Mouse (Mus musculus) embryonic facial prominence, embryonic 12.5 days (tissue): ENCODE measurements at regions not wholly inside any gene's neighbourhood (a gene's known extent, or its start where the extent isn't known, plus 50 kb on each side); places are given as distances from the start of the nearest gene placed in this dataset.
A peak's percentile ranks its signal among the peaks of the same experiment; 100 is the strongest.

ENCODE experiments used
- ATAC-seq: fragments of 200-750 bp; cut with Nextera tagmentation; 2 replicates; pipeline ENCODE4 v1.8.0; 2017; ENCODE audit not compliant: insufficient number of reproducible peaks, insufficient read depth, low FRiP score, low TSS enrichment
- H3K27ac ChIP-seq: fragments of 300-500 bp; sonication (generic); 2 replicates; pipeline ENCODE4 v1.5.1; 2016; ENCODE audit warnings: mild to moderate bottlenecking
- H3K27me3 ChIP-seq: fragments of 300-500 bp; sonication (generic); 2 replicates; pipeline ENCODE4 v1.6.1; 2016; ENCODE audit warnings: mild to moderate bottlenecking, moderate library complexity
- H3K36me3 ChIP-seq: fragments of 300-500 bp; sonication (generic); 2 replicates; pipeline ENCODE4 v1.6.1; 2016; ENCODE audit warnings: mild to moderate bottlenecking
- H3K4me1 ChIP-seq: fragments of 300-500 bp; sonication (generic); 2 replicates; pipeline ENCODE4 v1.6.1; 2016
- H3K4me2 ChIP-seq: fragments of 300-500 bp; sonication (generic); replicated peaks from 2 replicates; pipeline ENCODE4 v1.6.1; 2016; ENCODE audit warnings: mild to moderate bottlenecking, moderate library complexity
- H3K4me3 ChIP-seq: fragments of 300-500 bp; sonication (generic); 2 replicates; pipeline ENCODE4 v1.5.1; 2016; ENCODE audit warnings: mild to moderate bottlenecking
- H3K9ac ChIP-seq: fragments of 300-500 bp; sonication (generic); 2 replicates; pipeline ENCODE4 v1.6.1; 2016; ENCODE audit warnings: mild to moderate bottlenecking, moderate library complexity
- H3K9me3 ChIP-seq: fragments of 300-500 bp; sonication (generic); 2 replicates; pipeline ENCODE4 v1.6.1; 2016; ENCODE audit warnings: mild to moderate bottlenecking, moderate library complexity
- WGBS: fragments of 180-500 bp; shearing (Covaris S2); methylation state at CpG from one replicate; pipeline ENCODE4 v1.1.7; 2016; 5-methylcytosine and 5-hydroxymethylcytosine counted together

DNA sequence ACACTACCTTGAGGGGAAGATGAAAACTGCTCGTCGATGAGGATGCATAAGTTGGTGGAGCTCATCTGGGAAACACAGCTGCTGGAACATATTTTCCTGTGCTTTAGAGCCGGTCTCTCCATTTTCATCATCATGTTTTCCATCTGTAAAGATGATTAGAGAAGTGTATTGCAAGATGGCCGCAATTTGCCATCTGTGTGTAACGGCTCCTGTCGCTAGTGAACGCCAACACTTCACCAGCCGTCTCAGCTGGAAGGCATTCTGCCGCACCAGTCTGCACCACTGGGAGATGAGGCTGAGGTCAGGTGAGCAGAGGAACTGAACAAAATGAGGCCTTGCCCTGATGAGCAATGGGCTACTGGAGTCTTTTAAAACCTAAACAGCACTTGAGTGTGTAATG lies 57.4 kb downstream of the Gm21962 start:
- Histone ChIP-seq H3K36me3 (no peaks in the 10 kb centered on the region), H3K27ac (no peak overlapping the region), H3K27me3 (no peaks in the 10 kb centered on the region), H3K9ac (no peak overlapping the region), H3K4me2 (no peak overlapping the region), H3K9me3 (no peaks in the 10 kb centered on the region), H3K4me3 (no peak overlapping the region), H3K4me1 (no peaks in the 10 kb centered on the region)
- ATAC-seq = no peak
- WGBS = 67% methylated on average over 9 of the region's 9 CpGs

DNA sequence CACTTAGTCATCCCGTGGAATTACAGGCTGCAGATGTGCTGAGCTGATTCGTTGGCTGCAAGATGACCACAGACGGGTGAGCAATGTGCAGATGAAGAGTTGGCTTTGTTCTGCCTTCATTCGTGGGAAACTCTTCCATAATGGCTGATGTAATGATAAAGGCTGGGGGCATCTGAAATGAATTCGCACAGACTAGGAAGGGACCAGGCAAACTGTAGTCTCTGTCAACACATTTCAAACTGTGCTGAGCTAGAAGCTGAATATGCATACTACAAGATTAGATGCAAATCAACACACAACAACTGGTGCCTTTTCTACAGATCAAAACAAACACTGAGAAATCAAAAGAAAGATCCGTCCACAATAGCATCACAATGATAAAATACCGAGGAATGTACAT lies 58.1 kb downstream of the Gm21962 start:
- Histone ChIP-seq H3K27ac (no peak overlapping the region), H3K4me3 (no peak overlapping the region), H3K9me3 (no peaks in the 10 kb centered on the region), H3K4me2 (no peak overlapping the region), H3K36me3 (no peaks in the 10 kb centered on the region), H3K27me3 (no peaks in the 10 kb centered on the region), H3K4me1 (no peaks in the 10 kb centered on the region), H3K9ac (no peak overlapping the region)
- WGBS = 84% methylated on average over 7 of the region's 7 CpGs
- ATAC-seq = no peak

DNA sequence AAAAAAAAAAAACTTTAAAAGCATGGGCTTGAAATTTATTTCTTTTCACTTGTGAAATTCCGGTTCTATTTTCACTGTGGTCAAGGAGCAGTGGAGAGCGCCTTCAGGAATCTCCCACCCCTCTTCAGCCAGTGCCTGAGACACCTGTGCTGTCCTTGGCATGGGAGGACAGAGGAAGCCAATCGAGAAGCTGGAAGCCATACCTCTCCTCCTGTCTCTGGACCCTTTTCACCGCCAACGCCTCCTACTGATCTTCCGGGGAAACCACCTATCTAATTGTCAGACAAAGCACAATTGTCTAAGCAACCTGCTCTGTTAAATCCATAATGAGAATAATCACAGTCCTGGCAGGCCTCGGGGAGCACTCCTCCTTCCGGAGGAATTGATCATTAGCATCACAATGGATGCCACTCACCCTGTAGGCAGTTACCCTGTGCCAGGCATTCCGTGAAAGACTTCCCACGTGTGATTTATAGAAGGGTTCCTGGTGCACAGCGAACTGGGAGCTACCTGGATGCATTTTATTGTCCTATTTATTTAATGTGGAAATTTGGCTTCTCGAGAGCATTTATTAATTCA lies 66.0 kb downstream of the Gm21962 start:
- no peak for ATAC-seq
- Histone ChIP-seq H3K4me2 (no peak overlapping the region), H3K36me3 (no peaks in the 10 kb centered on the region), H3K27me3 (no peaks in the 10 kb centered on the region), H3K27ac (no peak overlapping the region), H3K4me1 (no peaks in the 10 kb centered on the region), H3K9ac (no peak overlapping the region), H3K9me3 (no peaks in the 10 kb centered on the region), H3K4me3 (no peak overlapping the region)
- WGBS = 51% methylated on average over 12 of the region's 12 CpGs

DNA sequence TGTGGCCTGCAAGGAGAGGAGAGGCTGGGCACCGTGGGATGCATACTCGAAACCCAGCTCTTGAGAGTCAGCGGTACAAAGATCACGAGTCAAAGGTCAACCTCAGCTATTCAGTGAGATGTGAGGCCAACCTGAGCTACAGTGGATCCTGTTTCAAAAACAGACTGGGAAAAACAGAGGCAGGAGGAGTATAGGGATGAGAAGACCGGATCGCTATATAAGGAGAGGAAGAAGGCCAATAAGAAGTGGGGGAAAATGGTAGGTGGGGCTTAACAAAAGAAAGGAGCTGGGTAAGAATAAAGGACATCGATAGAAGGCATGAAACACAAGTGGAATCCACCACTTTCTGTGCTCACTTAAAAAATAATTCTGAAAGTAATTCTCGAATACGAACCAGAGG lies 70.2 kb downstream of the Gm21962 start:
- no peaks in the 10 kb centered on the region for H3K27me3 ChIP-seq
- no peak overlapping the region for H3K4me2 ChIP-seq
- 73% methylated on average over 9 of the region's 9 CpGs for WGBS
- no peaks in the 10 kb centered on the region for H3K36me3 ChIP-seq
- no peak overlapping the region for H3K9ac ChIP-seq
- no peaks in the 10 kb centered on the region for H3K4me1 ChIP-seq
- no peaks in the 10 kb centered on the region for H3K9me3 ChIP-seq
- H3K27ac ChIP-seq = no peak overlapping the region
- ATAC-seq = 0 out of 2 replicates have a peak, but pooled peaks have one; percentile 67
- H3K4me3 ChIP-seq = no peak overlapping the region

DNA sequence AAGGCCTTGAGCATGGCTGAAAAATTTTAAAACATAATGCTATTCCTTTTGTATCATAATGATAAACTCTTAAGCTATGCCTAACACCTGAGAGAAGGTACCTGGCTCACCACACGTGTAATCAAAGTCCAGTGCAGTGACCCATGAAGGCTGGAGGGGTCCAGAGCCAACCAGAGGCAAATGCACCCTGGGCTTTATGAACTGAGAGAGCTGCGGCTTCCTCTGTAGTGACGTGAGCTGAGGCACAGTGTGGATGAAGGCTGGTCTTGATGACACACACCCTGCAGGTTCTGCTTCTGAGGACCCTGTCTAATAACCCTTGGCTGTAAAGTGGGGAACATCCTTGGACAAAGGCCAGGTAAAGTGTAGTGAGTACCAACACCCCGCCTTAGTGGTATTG lies 70.8 kb downstream of the Gm21962 start:
- Histone ChIP-seq H3K4me3 (no peak overlapping the region), H3K4me1 (no peaks in the 10 kb centered on the region), H3K27me3 (no peaks in the 10 kb centered on the region), H3K4me2 (no peak overlapping the region), H3K9ac (no peak overlapping the region), H3K36me3 (no peaks in the 10 kb centered on the region), H3K27ac (no peak overlapping the region), H3K9me3 (no peaks in the 10 kb centered on the region)
- WGBS = 78% methylated on average over 4 of the region's 4 CpGs
- no peak for ATAC-seq

DNA sequence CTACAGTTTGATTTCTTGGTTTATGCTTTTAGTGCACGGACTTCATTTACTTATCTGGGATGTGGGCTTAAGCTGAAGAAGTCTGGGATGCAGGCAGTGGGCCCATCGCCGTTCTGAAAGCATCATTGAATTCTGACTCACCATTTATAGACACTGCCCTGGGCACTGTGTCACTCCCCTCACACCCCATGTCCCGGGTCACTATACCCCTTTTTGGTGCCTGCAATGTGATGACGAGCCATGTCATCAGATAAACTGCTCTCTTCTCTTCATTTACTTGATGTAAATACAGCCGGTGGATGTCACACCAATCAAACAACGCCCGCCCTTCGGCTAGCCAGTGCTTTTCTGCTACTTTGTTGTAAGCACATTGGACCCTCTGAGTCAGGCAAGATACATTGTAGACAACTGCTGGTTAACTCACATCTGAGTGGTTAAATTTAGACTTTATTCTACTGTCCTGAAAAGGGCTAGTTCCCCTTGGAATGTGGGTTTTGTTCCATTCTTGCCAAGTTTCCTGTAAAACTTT lies 80.5 kb downstream of the Gm21962 start:
- WGBS = 87% methylated on average over 9 of the region's 9 CpGs
- no peaks in the 10 kb centered on the region for H3K27me3 ChIP-seq
- peaks cover 9% of the 10 kb centered on the region; the same call in 1 of the 2 replicates for H3K4me1 ChIP-seq
- H3K36me3 ChIP-seq = no peaks in the 10 kb centered on the region
- no peaks in the 10 kb centered on the region for H3K9me3 ChIP-seq
- H3K4me2 ChIP-seq = no peak overlapping the region
- no peak for ATAC-seq
- no peak overlapping the region for H3K27ac ChIP-seq
- H3K9ac ChIP-seq = no peak overlapping the region
- no peak overlapping the region for H3K4me3 ChIP-seq

DNA sequence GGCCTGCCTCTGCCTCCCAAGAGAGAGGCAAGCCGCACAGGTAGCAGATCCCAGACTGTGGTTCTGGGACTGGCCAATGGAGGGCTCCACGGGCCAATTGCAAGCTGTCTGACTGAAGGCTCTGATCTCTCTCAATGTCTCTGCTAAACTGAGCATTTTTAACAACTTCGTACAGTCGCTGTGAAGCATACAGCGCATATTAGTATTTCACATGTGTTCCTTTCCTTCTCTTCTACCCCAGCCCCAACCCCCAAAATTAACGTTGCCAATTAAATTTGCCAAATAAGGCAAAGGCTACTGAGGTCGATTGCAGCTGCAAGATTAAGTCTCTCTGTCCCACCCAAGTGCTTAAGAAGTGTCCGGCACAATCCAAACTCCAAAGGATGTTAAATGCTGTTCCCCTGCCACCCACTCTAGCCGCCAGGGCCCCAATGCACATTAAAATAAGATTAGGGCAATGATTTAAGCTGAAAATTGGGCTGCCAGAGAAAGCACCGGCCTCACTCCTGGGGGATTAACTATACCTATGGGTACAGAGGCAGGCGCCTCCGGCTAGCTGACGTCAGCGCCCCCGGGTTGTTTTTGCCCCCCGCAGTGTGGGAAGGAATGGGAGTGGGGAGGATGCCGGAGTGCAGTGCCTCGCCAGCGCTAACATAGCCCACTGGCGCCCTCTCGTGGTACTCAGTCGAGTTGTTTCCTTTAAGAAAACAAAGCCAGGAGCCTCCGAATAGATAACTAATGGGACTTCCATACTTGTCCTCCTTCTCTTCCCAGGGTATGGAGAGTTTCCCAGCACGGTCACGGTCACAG lies 81.3 kb downstream of the Gm21962 start:
- peak; percentile 92 for ATAC-seq
- Histone ChIP-seq H3K4me3 (peak overlapping the region; percentile 26), H3K9me3 (no peaks in the 10 kb centered on the region), H3K27ac (0 out of 2 replicates have a peak overlapping the region, but pooled peaks have one; percentile 46), H3K4me1 (peaks cover 9% of the 10 kb centered on the region; the same call in 1 of the 2 replicates), H3K27me3 (no peaks in the 10 kb centered on the region), H3K9ac (no peak overlapping the region), H3K36me3 (no peaks in the 10 kb centered on the region), H3K4me2 (peak overlapping the region; percentile 48)
- 19% methylated on average over 25 of the region's 25 CpGs for WGBS

DNA sequence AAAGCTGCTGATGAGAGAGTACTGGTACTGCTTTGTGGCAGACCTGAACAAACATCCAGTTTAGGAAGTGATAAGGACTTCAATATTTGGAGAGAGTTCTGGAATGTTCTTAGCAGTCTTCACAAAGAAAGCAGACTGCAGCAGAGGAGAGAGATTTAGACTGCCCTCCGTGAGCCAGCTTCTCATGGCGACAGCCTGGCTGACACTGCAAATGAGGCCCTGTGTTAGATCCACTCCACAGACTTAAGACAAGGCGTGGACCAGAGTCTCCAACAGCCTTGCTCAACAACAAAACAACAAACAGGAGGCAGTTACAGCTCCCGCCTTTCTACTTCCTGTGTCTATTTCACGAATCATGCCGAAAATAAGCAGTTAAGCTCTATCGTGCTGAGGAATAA lies 81.9 kb downstream of the Gm21962 start:
- no peak for ATAC-seq
- Histone ChIP-seq H3K9me3 (no peaks in the 10 kb centered on the region), H3K27me3 (no peaks in the 10 kb centered on the region), H3K4me2 (peak overlapping the region; percentile 48), H3K36me3 (no peaks in the 10 kb centered on the region), H3K4me1 (peaks cover 9% of the 10 kb centered on the region; the same call in 1 of the 2 replicates), H3K27ac (0 out of 2 replicates have a peak overlapping the region, but pooled peaks have one; percentile 32), H3K9ac (no peak overlapping the region), H3K4me3 (no peak overlapping the region)
- 69% methylated on average over 7 of the region's 7 CpGs for WGBS

DNA sequence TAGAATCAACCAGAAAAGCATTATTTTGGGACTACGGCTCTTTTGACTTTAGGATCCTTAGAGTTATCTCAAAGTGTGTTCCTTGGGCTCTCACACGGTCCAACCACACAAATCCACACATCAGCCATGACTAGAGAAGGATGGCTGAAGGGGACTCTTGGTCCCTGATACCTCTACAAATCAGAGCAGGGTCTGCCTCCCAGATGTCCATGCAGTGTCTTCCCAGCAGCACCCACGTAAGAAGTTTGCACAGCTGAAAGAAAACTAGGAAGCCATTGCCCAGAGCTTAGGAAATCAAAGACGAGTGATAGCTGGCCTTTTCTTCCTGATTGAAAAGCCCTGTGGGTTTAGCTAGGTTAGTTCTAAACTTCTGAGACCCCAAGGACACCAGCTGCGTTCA lies 84.1 kb downstream of the Gm21962 start:
- Histone ChIP-seq H3K4me1 (peaks cover 9% of the 10 kb centered on the region; the same call in 1 of the 2 replicates), H3K36me3 (no peaks in the 10 kb centered on the region), H3K9me3 (no peaks in the 10 kb centered on the region), H3K9ac (no peak overlapping the region), H3K27ac (no peak overlapping the region), H3K27me3 (no peaks in the 10 kb centered on the region), H3K4me3 (no peak overlapping the region), H3K4me2 (no peak overlapping the region)
- ATAC-seq = no peak
- WGBS = 81% methylated on average over 5 of the region's 5 CpGs

DNA sequence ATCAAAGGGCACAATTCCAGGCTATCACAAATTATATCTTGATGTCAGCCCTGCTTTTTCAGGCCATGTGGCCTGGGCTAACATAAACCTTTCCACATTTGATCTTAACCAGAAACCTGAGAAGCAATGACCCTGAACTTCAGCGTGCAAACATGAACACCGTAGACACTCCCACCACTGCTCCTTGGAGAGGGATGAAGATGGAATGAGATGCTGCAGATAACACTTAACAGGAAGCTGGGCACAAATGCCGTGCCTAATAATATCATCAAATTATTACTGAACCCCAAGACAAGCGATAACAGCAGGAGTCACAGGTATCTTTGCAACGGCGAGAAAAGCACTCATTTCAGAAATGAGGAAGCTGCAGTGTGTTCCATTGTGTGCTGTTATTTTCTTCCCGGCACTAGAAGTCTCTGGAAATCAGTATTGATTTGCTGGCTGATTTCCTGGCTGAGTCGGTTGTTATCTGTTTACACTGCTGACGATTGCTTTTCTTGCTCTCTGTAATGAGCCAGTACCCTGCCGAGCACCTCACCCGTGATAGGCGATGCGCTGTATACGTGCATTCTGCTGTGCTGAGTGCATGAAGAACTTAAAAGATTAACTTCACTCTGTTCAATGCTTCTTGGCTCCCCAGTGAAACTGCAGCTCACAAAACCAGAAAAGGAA lies 91.0 kb downstream of the Gm21962 start:
- no peak overlapping the region for H3K4me2 ChIP-seq
- no peak overlapping the region for H3K27ac ChIP-seq
- 59% methylated on average over 14 of the region's 14 CpGs for WGBS
- no peak overlapping the region for H3K9ac ChIP-seq
- no peaks in the 10 kb centered on the region for H3K36me3 ChIP-seq
- H3K9me3 ChIP-seq = no peaks in the 10 kb centered on the region
- no peaks in the 10 kb centered on the region for H3K27me3 ChIP-seq
- H3K4me1 ChIP-seq = no peaks in the 10 kb centered on the region
- no peak for ATAC-seq
- no peak overlapping the region for H3K4me3 ChIP-seq

DNA sequence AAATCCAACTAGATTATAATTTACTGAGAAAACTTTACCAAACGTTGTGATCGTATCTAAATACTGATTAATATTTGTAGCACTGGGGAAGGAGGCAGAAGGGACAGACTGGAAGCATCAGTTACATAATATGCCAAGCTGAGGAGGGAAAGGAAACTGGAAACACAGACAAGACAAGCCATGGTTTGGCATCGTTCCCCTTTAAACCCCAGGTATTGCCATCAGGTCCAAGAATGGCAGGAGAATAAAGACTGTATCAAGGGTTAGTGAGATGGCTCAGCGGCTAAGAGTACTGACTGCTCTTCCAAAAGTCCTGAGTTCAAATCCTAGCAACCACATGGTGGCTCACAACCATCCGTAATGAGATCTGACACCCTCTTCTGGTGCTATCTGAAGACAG lies 92.1 kb downstream of the Gm21962 start:
- no peak for ATAC-seq
- Histone ChIP-seq H3K4me2 (no peak overlapping the region), H3K4me3 (no peak overlapping the region), H3K4me1 (no peaks in the 10 kb centered on the region), H3K9ac (no peak overlapping the region), H3K9me3 (no peaks in the 10 kb centered on the region), H3K27ac (no peak overlapping the region), H3K36me3 (no peaks in the 10 kb centered on the region), H3K27me3 (no peaks in the 10 kb centered on the region)
- 91% methylated on average over 5 of the region's 5 CpGs for WGBS

DNA sequence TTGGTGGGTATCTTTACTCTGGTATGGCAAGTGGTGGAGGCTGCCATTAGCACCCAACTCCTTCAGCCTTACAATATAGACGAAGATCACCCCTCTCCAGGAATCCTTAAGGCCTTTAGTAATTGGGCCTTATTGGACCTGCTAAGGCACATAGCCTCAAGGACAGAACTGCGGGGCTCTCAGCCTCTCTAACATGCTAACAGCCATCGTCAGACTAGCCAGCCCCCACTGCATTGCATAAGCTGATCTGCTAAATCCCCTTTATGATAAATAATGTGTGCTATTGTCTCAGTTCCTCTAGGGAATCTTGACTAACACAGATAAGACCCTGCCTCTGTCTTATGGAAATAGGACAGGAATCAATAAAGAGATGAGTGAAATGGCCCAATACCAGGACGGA lies 95.7 kb upstream of the H2afz start:
- Histone ChIP-seq H3K27me3 (no peaks in the 10 kb centered on the region), H3K4me1 (no peaks in the 10 kb centered on the region), H3K4me2 (no peak overlapping the region), H3K36me3 (no peaks in the 10 kb centered on the region), H3K9me3 (no peaks in the 10 kb centered on the region), H3K27ac (no peak overlapping the region), H3K9ac (no peak overlapping the region), H3K4me3 (no peak overlapping the region)
- 85% methylated on average over 4 of the region's 4 CpGs for WGBS
- no peak for ATAC-seq
